Mouse (Mus musculus) myocyte (in vitro differentiated cells): ENCODE measurements around the gene Camk1.

Experiments used
- E2F4 ChIP-seq: IDR thresholded peaks from one replicate; pipeline ENCODE4 v1.6.1; 2011; ENCODE audit warnings: mild to moderate bottlenecking, control low read depth, moderate library complexity; ENCODE audit not compliant: insufficient read depth
- MAX ChIP-seq: IDR thresholded peaks from one replicate; pipeline ENCODE4 v1.6.1; 2011; ENCODE audit warnings: low read depth, mild to moderate bottlenecking, control low read depth
- MYOD1 ChIP-seq, 3 experiments: IDR thresholded peaks; one replicate each; pipeline ENCODE4 v1.6.1; 2011; ENCODE audit warnings: control low read depth in 2 of 3, low read depth in 2 of 3, mild to moderate bottlenecking in 2 of 3, moderate library complexity in 1 of 3; ENCODE audit not compliant: insufficient read length in 2 of 3, control insufficient read depth in 1 of 3
- MYOG ChIP-seq, 3 experiments: IDR thresholded peaks; one replicate each; pipeline ENCODE4 v1.6.1; 2011; ENCODE audit warnings: control low read depth in 2 of 3, low read depth in 2 of 3, mild to moderate bottlenecking in 2 of 3; ENCODE audit not compliant: insufficient read length in 2 of 3, control insufficient read depth in 1 of 3, insufficient read depth in 1 of 3
- POLR2A ChIP-seq: IDR thresholded peaks from one replicate; pipeline ENCODE4 v1.6.1; 2011; ENCODE audit warnings: low read depth, mild to moderate bottlenecking, control low read depth, moderate library complexity; ENCODE audit not compliant: insufficient read length
- POLR2AphosphoS2 ChIP-seq: IDR thresholded peaks from one replicate; pipeline ENCODE4 v1.6.1; 2011; ENCODE audit warnings: low read depth, control low read depth; ENCODE audit not compliant: insufficient read length
- REST ChIP-seq: IDR thresholded peaks from one replicate; pipeline ENCODE4 v1.6.1; 2011; ENCODE audit warnings: mild to moderate bottlenecking, control low read depth, moderate library complexity; ENCODE audit not compliant: insufficient read depth, insufficient read length
- TCF12 ChIP-seq: IDR thresholded peaks from one replicate; pipeline ENCODE4 v1.6.1; 2011; ENCODE audit warnings: mild to moderate bottlenecking, control low read depth; ENCODE audit not compliant: poor library complexity, insufficient read depth, severe bottlenecking

GRCm38 (mm10) chr6:113336852-113337620, 6.7 kb downstream of the Camk1 start:
- TF ChIP-seq MAX, result no peak
- TF ChIP-seq TCF12, result no peak
- TF ChIP-seq POLR2A, result no peak
- no peak for TF ChIP-seq POLR2AphosphoS2
- no peak for TF ChIP-seq REST
- TF ChIP-seq E2F4, result no peak
- TF ChIP-seq MYOD1 (IDR thresholded peaks at IDR 0.05; ENCODE audit: control insufficient read depth in 1 of 3, insufficient read length in 2 of 3, low read depth in 2 of 3), result no peak
- TF ChIP-seq MYOG (IDR thresholded peaks at IDR 0.05; ENCODE audit: control insufficient read depth in 1 of 3, insufficient read depth in 1 of 3, insufficient read length in 2 of 3, low read depth in 2 of 3), result no peak
